Mouse (Mus musculus) c-Kit-positive CD71-positive TER-119-positive erythroid progenitor cells, embryonic 14.5 days (primary cell): Measurements from ENCODE around the gene Gm3625.
"Not testable (repeated sequence)": the region's sequence is repeated elsewhere in the genome, so short reads cannot be mapped to it uniquely, and the experiment has no call there.

ENCODE experiments used
- DNase-seq: peaks from one replicate; pipeline ENCODE4 v3.0.0-alpha.2; 2013; ENCODE audit warnings: low spot score

Gene Gm3625

DNA sequence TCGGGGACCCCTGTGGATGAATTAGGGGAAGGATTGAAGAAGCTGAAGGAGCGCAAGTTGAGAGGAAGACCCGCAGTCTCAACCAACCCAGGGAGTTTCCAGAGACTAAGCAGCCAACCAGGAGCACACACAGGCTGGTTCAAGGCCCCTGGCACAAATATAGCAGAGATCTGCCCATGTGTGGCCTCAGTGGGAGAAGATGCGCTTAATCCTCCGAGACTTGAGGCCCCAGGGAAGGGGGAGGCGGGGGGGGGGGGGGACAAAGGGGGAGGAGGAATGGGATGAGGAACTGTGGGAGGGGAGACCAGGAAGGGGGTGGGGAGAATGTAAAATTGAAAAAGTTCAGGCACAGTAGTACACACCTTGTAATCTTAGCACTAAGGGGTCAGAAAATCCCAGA lies 37.3 kb downstream of the Gm3625 start:
- no peak for DNase-seq

DNA sequence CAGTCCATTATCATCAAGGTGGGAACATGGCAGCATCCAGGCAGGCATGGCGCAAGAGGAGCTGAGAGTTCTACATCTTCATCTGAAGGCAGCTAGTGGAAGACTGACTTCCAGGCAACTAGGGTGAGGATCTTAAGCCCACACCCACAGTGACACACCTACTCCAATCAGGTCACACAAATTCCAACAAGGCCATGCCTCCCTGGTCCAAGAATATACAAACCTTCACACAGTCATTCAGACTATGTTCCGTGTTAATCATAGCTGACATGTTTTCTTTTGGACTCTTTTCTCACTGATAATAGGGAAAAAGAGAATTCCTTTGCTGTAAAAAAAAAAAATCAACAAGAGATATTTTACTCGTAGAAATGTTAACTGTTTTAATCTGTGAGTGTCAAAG lies 39.0 kb downstream of the Gm3625 start:
- not testable (repeated sequence) for DNase-seq

DNA sequence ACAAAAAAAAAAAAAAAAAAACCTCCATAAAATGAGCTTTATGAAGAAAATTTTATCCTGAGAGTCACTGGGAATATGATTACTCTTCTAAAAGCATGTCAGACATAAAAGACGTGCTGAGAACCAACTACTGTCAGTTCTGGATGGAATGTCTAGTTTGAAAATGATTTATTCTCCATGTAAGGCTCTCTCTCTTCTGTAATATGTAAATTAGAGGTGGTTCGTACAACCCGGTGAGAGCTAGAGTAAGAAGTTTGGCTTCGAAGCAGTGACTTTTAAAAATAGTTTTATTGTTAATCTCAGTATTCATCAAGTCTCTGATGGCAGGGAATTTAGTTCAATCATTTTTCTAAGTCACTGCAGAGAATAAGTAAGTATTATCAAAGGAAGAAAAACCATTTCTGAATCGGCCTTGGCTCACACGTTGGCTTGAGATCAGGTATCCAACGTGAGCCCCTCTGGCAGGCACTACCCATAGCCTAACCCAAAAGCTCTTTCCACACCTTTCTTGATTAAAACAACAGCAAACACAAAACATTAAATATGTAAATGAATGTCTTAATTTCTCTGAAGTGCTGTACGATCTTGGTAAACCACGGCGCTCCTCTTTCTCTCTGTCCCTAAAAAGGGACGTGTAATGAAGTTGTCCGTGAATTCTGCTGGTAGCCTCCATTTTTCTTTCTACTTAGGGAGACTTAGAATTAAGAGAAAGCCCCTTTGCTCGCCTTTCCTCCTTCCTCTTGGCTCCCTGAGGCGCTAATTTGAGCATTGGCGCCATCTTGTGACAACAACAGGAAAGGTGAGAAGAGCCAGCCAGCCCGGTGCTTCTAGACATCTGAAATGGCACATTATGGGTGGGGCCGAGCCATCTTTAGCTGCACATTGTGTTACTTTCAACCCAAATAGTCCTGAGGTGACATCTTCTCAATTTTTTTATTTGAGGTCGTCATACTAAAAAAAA lies 44.4 kb downstream of the Gm3625 start:
- DNase-seq: peak; percentile 67

DNA sequence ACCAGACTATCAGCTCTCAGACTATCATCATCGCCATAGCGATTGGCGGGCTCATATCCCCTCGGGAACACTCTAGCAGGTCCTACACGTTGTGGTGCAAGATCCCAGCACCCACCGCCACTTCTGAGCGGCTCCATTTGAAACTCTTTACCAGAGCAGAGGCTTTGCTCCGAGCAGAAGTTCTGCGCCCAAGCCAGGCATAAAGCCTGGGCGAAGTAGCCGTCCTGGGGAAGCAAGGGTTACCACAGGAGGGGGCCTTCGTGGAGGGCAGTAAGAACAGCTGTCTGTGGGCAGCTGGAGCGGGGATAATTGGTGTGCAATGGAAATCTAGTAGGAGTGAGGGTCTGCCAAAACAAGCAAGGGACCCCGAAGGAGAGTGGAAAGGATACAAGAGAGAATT lies 45.2 kb downstream of the Gm3625 start:
- no peak for DNase-seq

DNA sequence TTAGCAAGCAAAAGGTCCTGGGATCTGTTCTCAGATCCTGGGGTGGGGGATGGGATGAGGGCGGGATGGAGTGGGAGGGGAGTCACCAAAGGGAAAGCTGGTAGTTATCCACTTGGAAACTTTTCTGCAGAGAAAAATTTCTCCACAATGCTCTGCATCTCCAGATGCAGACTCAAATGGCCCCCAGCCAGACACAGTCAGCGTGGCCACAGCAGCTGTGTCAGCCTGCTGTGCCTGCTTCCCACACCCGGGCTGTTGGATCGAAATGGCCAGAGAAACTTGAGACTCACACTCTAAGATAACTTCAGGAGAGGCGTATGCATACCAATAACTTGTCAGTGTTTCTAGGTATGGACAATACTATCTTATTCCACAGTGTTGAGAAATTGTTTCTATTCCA lies 46.2 kb downstream of the Gm3625 start:
- no peak for DNase-seq

DNA sequence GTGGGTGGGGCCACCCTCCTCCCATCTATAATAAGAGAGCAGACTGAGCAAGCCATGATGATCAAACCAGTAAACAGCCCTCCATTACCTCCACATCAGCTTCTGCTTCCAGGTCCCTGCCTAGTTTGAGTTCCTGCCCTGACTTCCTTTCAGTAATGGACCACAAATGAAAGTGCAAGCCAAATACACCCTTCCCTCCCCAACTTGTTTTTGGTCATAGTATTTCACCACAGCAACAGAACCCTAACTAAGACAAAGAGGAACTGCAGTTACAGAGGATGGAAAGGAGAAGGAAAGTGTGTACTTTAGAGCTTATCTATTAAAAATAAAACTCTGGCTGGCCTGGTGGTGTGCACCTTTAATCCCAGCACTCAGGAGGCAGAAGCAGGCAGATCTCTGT lies 47.3 kb downstream of the Gm3625 start:
- no peak for DNase-seq

DNA sequence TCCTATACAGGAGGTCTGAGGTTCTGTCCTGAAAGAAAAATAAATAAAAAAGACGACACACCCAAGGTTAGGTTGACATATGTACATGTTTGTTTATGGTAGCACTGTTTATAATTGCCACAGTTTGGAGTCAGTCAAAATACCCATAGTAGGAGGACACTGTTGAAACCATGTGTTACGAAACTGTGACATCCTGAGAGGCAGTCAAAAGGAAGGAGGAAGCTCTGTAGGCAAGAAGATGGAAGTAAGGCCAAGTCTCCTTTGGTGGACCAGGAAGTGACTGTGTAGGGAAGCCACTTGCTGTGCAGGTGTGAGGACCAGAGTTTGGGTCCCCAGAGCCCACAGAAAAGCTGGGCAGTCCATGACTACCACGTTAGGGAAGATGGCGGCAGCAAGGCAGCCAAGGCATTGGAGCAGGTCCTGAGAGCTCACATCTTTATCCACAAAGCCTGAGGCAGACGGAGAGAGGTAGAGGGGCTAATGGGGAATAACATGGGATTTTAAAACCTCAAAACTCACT lies 48.3 kb downstream of the Gm3625 start:
- no peak for DNase-seq
